ENCODE assay signal across 19 mouse cellular contexts in genomic region chr3:119892533-119893164, GRCm38 (mm10).
A peak's percentile ranks its signal among the peaks of the same experiment; 100 is the strongest.
DNase-seq lines count a peak whose midpoint lies in the region; ATAC-seq lines count a peak whose summit lies in the region.
"Had no signal": no experiment of that assay in that cellular context is flagged by ENCODE, and none has a peak within 500 bp of the region (broad histone marks: within the 10 kb centered on the region; RNA-seq: fewer than 3 reads in every experiment).

No protein-coding gene starts in this region.

- DNase-seq in embryonic facial prominence, embryonic 10.5 days (ENCODE audit: low spot score) = no peak
- peak; percentile 34 for DNase-seq in forebrain, embryonic 14.5 days (ENCODE audit: low spot score)
- no peak for DNase-seq in adrenal gland, postnatal 10 days
- DNase-seq in left cerebral cortex, postnatal 10 days (ENCODE audit: extremely low spot score in 1 of 2, low spot score in 2 of 2) = no peak
- DNase-seq in testis, postnatal 10 days (ENCODE audit: low spot score) = no peak
- DNase-seq: gastrocnemius, postnatal 25 days; heart, postnatal 10 days; kidney, adult 9 months; thymus, postnatal 4 days had no signal

- no peak for ATAC-seq in embryonic facial prominence, embryonic 13.5 days (ENCODE audit: insufficient number of reproducible peaks, insufficient read depth, low FRiP score, low TSS enrichment, low read depth)
- ATAC-seq in forebrain, embryonic 14.5 days = peak; percentile 35; the same call in 1 of the 2 replicates
- ATAC-seq in hindbrain, embryonic 16.5 days = no peak
- ATAC-seq in midbrain, embryonic 16.5 days = peak; percentile 59
- ATAC-seq: inflammation-experienced regulatory T-cells, adult 6 months; liver, embryonic 12.5 days had no signal

- H3K4me1 ChIP-seq in embryonic facial prominence, embryonic 13.5 days = peaks cover 18% of the 10 kb centered on the region
- H3K4me1 ChIP-seq in embryonic facial prominence, embryonic 10.5 days = peaks cover 21% of the 10 kb centered on the region
- peaks cover 16% of the 10 kb centered on the region for H3K4me1 ChIP-seq in forebrain, embryonic 14.5 days (ENCODE audit: control insufficient read depth, insufficient read depth, low read length)
- H3K4me1 ChIP-seq in hindbrain, embryonic 16.5 days (ENCODE audit: control insufficient read depth, insufficient read depth, low read depth, low read length) = peaks cover 8% of the 10 kb centered on the region
- H3K4me1 ChIP-seq in midbrain, embryonic 16.5 days (ENCODE audit: control insufficient read depth, insufficient read depth, low read length) = peaks cover 14% of the 10 kb centered on the region
- H3K4me1 ChIP-seq: liver, embryonic 12.5 days had no signal

- no peaks in the 10 kb centered on the region for H3K27me3 ChIP-seq in embryonic facial prominence, embryonic 13.5 days
- H3K27me3 ChIP-seq in embryonic facial prominence, embryonic 10.5 days (replicated peaks; ENCODE audit: low read depth, poor library complexity, severe bottlenecking) = no peaks in the 10 kb centered on the region
- H3K27me3 ChIP-seq in forebrain, embryonic 14.5 days (replicated peaks; ENCODE audit: control insufficient read depth, insufficient read depth, low read length) = no peaks in the 10 kb centered on the region
- H3K27me3 ChIP-seq in hindbrain, embryonic 16.5 days (replicated peaks; ENCODE audit: control insufficient read depth, insufficient read depth, low read length) = no peaks in the 10 kb centered on the region
- H3K27me3 ChIP-seq in midbrain, embryonic 16.5 days (ENCODE audit: control insufficient read depth, insufficient read depth, low read depth, low read length) = no peaks in the 10 kb centered on the region
- H3K27me3 ChIP-seq: liver, embryonic 12.5 days; lung, embryonic 15.5 days had no signal

- H3K9ac ChIP-seq in embryonic facial prominence, embryonic 13.5 days = no peak overlapping the region
- no peak overlapping the region for H3K9ac ChIP-seq in forebrain, embryonic 14.5 days (ENCODE audit: low read length)
- 0 out of 2 replicates have a peak overlapping the region, but pooled peaks have one; percentile 22 for H3K9ac ChIP-seq in hindbrain, embryonic 16.5 days (ENCODE audit: low read depth, low read length)
- no peak overlapping the region for H3K9ac ChIP-seq in midbrain, embryonic 16.5 days (ENCODE audit: low read depth, low read length)
- H3K9ac ChIP-seq: liver, embryonic 12.5 days; lung, embryonic 15.5 days had no signal

- WGBS in embryonic facial prominence, embryonic 13.5 days = 60% methylated on average over 9 of the region's 9 CpGs
- WGBS in embryonic facial prominence, embryonic 10.5 days = 69% methylated on average over 9 of the region's 9 CpGs
- 54% methylated on average over 9 of the region's 9 CpGs for WGBS in forebrain, embryonic 14.5 days
- WGBS in hindbrain, embryonic 16.5 days = 50% methylated on average over 9 of the region's 9 CpGs
- WGBS in midbrain, embryonic 16.5 days = 45% methylated on average over 9 of the region's 9 CpGs

- peak overlapping the region; percentile 63; the same call in 1 of the 2 replicates for H3K4me2 ChIP-seq in embryonic facial prominence, embryonic 13.5 days
- peak overlapping the region; percentile 48; the same call in 1 of the 2 replicates for H3K4me2 ChIP-seq in forebrain, embryonic 14.5 days (ENCODE audit: low read length)
- no peak overlapping the region; the same call in 1 of the 2 replicates for H3K4me2 ChIP-seq in hindbrain, embryonic 16.5 days (ENCODE audit: low read length)
- H3K4me2 ChIP-seq in midbrain, embryonic 16.5 days (ENCODE audit: low read length) = peak overlapping the region; percentile 10; the same call in 1 of the 2 replicates

- H3K36me3 ChIP-seq in embryonic facial prominence, embryonic 13.5 days = no peaks in the 10 kb centered on the region
- no peaks in the 10 kb centered on the region for H3K36me3 ChIP-seq in embryonic facial prominence, embryonic 10.5 days (replicated peaks)
- no peaks in the 10 kb centered on the region for H3K36me3 ChIP-seq in forebrain, embryonic 14.5 days (ENCODE audit: control insufficient read depth, insufficient read depth, low read length)
- no peaks in the 10 kb centered on the region for H3K36me3 ChIP-seq in hindbrain, embryonic 16.5 days (ENCODE audit: control insufficient read depth, insufficient read depth, low read length)
- H3K36me3 ChIP-seq in midbrain, embryonic 16.5 days (ENCODE audit: control insufficient read depth, insufficient read depth, low read length) = no peaks in the 10 kb centered on the region
- H3K36me3 ChIP-seq: heart, embryonic 10.5 days; limb, embryonic 10.5 days; liver, embryonic 12.5 days; lung, embryonic 15.5 days had no signal

- H3K27ac ChIP-seq in embryonic facial prominence, embryonic 13.5 days = no peak overlapping the region
- H3K27ac ChIP-seq in embryonic facial prominence, embryonic 10.5 days (replicated peaks) = no peak overlapping the region
- no peak overlapping the region; the same call in 1 of the 2 replicates for H3K27ac ChIP-seq in forebrain, embryonic 14.5 days (ENCODE audit: low read depth, low read length)
- 0 out of 2 replicates have a peak overlapping the region, but pooled peaks have one; percentile 34 for H3K27ac ChIP-seq in hindbrain, embryonic 16.5 days (ENCODE audit: low read depth, low read length)
- H3K27ac ChIP-seq in midbrain, embryonic 16.5 days (ENCODE audit: low read length) = peak overlapping the region; percentile 70
- H3K27ac ChIP-seq: limb, embryonic 10.5 days; liver, embryonic 12.5 days; lung, embryonic 15.5 days had no signal

- intact Hi-C loops in left cerebral cortex, postnatal 10 days (cut with DNase I) = no loop called here

- no peaks in the 10 kb centered on the region for H3K9me3 ChIP-seq in embryonic facial prominence, embryonic 13.5 days
- no peaks in the 10 kb centered on the region for H3K9me3 ChIP-seq in embryonic facial prominence, embryonic 10.5 days
- H3K9me3 ChIP-seq in forebrain, embryonic 14.5 days (replicated peaks; ENCODE audit: control insufficient read depth, low read length) = no peaks in the 10 kb centered on the region
- no peaks in the 10 kb centered on the region for H3K9me3 ChIP-seq in hindbrain, embryonic 16.5 days (ENCODE audit: control insufficient read depth, low read length)
- no peaks in the 10 kb centered on the region for H3K9me3 ChIP-seq in midbrain, embryonic 16.5 days (replicated peaks; ENCODE audit: control insufficient read depth, low read length, poor library complexity, severe bottlenecking)
- H3K9me3 ChIP-seq: heart, embryonic 10.5 days; limb, embryonic 10.5 days; liver, embryonic 12.5 days; lung, embryonic 15.5 days had no signal

- no peak overlapping the region for H3K4me3 ChIP-seq in embryonic facial prominence, embryonic 13.5 days
- no peak overlapping the region for H3K4me3 ChIP-seq in embryonic facial prominence, embryonic 10.5 days
- no peak overlapping the region for H3K4me3 ChIP-seq in forebrain, embryonic 14.5 days (ENCODE audit: low read depth, low read length)
- H3K4me3 ChIP-seq in hindbrain, embryonic 16.5 days (ENCODE audit: low read length) = no peak overlapping the region
- no peak overlapping the region for H3K4me3 ChIP-seq in midbrain, embryonic 16.5 days (ENCODE audit: low read depth, low read length)
- H3K4me3 ChIP-seq: erythroblast, embryonic 14.5 days; liver, embryonic 12.5 days; myocyte had no signal

Comparison
In these comparisons a context has a peak if more than half of its experiments do, and no peak if none do; other contexts are left out.
1. ATAC-seq: peak in forebrain, embryonic 14.5 days (single experiment) and midbrain, embryonic 16.5 days (single experiment); none in embryonic facial prominence, embryonic 13.5 days (single experiment) and hindbrain, embryonic 16.5 days (single experiment).
2. H3K27ac ChIP-seq: peak in hindbrain, embryonic 16.5 days (single experiment) and midbrain, embryonic 16.5 days (single experiment); none in embryonic facial prominence, embryonic 13.5 days (single experiment), embryonic facial prominence, embryonic 10.5 days (single experiment) and forebrain, embryonic 14.5 days (single experiment).